Mouse (Mus musculus) frontal cortex, postnatal 14 days (tissue): ENCODE measurements around the gene Slc1a6.
A peak's percentile ranks its signal among the peaks of the same experiment; 100 is the strongest.
"Not testable (repeated sequence)": the region's sequence is repeated elsewhere in the genome, so short reads cannot be mapped to it uniquely, and the experiment has no call there.

Experiments
- DNase-seq, 2 experiments: peaks; one replicate each; pipeline ENCODE4 v3.0.0; 2022; ENCODE audit warnings: low spot score in 2 of 2

Slc1a6 gene

GRCm38 (mm10) chr10:78779981-78780651 is at the start of gene Slc1a6:
Gene Slc1a6, plus strand, starts transcription at chr10:78780496.
- peak in 1 of 2 experiments; percentile 14 for DNase-seq

GRCm38 (mm10) chr10:78739821-78740220 is 40.5 kb upstream of the Slc1a6 start:
- no peak for DNase-seq

GRCm38 (mm10) chr10:78743721-78744120 is 36.6 kb upstream of the Slc1a6 start:
- no peak for DNase-seq

- DNase-seq = no peak
Observed at GRCm38 (mm10) chr10:78745453-78746232, 34.7 kb upstream of the Slc1a6 start.

- peak in 1 of 2 experiments; percentile 27 for DNase-seq
Observed at GRCm38 (mm10) chr10:78747035-78747721, 33.1 kb upstream of the Slc1a6 start.

GRCm38 (mm10) chr10:78748161-78748560 is 32.1 kb upstream of the Slc1a6 start:
- no peak for DNase-seq

GRCm38 (mm10) chr10:78748946-78749345 is 31.4 kb upstream of the Slc1a6 start:
- no peak for DNase-seq

- peak; percentile 72 to 77 for DNase-seq
Observed at GRCm38 (mm10) chr10:78752452-78753191, 27.7 kb upstream of the Slc1a6 start, which contains the start of gene Ccdc105. Gene Ccdc105, minus strand, starts transcription at chr10:78753065.

- peak; percentile 71 to 82 for DNase-seq
Observed at GRCm38 (mm10) chr10:78756021-78756420, 24.3 kb upstream of the Slc1a6 start.

GRCm38 (mm10) chr10:78765570-78765969 is 14.7 kb upstream of the Slc1a6 start:
- no peak for DNase-seq

- DNase-seq = no peak
Observed at GRCm38 (mm10) chr10:78775830-78776229, 4.5 kb upstream of the Slc1a6 start.

- no peak for DNase-seq
Observed at GRCm38 (mm10) chr10:78779527-78779926, 769 bp upstream of the Slc1a6 start.

- DNase-seq = peak; percentile 82 to 89
Observed at GRCm38 (mm10) chr10:78787566-78788087, 7.3 kb downstream of the Slc1a6 start.

GRCm38 (mm10) chr10:78790561-78790960 is 10.3 kb downstream of the Slc1a6 start:
- no peak for DNase-seq

- no peak for DNase-seq
Observed at GRCm38 (mm10) chr10:78801449-78801848, 21.2 kb downstream of the Slc1a6 start.

GRCm38 (mm10) chr10:78812358-78813060 is 32.2 kb downstream of the Slc1a6 start:
- peak; percentile 48 to 55 for DNase-seq

GRCm38 (mm10) chr10:78840456-78840855 is 60.2 kb downstream of the Slc1a6 start:
- DNase-seq = not testable (repeated sequence)

GRCm38 (mm10) chr10:78852066-78852465 is 71.8 kb downstream of the Slc1a6 start, which contains the start of gene Olfr1356:
Gene Olfr1356, minus strand, starts transcription at chr10:78852166.
- DNase-seq = no peak
